Mouse (Mus musculus): ENCODE results near the gene Arhgap15.

DNA sequence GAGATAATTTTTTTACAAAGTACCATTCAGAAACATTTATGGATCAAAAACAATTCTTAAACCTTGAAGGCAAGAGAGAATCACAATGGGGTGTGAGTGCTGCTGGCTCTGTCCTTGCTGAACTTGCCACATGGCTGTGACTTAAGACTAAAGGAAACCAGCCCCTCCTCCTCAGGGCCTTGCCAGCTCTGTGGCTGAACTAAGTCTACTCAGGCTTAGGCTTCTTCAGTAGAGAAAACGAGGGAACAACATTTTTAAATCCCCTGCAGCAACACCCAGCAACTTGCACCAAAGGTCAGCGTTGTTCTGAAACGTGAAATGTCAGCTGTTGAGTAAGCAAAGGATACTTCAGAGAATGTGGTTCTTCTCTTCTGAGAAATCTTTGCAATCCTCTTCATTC, 417.2 kb downstream of the Arhgap15 start:
- TF ChIP-seq MAFK (IDR thresholded peaks at IDR 0.05; ENCODE audit: borderline replicate concordance, low read depth, low read length) (no peak), CTCF (IDR thresholded peaks at IDR 0.05 in 2 of 3, conservative IDR thresholded peaks at IDR 0.05 in 1 of 3; ENCODE audit: control insufficient read depth in 1 of 3, insufficient read depth in 1 of 3, low read depth in 2 of 3, low read length in 3 of 3, poor library complexity in 1 of 3, severe bottlenecking in 1 of 3) (no peak), USF1 (IDR thresholded peaks at IDR 0.05; ENCODE audit: low read depth, low read length) (no peak), ELF1 (IDR thresholded peaks at IDR 0.05; ENCODE audit: low read depth, low read length) (no peak), UBTF (IDR thresholded peaks at IDR 0.05; ENCODE audit: borderline replicate concordance, insufficient read depth, low read depth, low read length) (no peak), POLR2A (IDR thresholded peaks at IDR 0.05; ENCODE audit: control insufficient read depth in 1 of 2, insufficient read depth in 1 of 2, low read depth in 1 of 2, low read length in 2 of 2, poor library complexity in 1 of 2) (no peak), SIN3A (IDR thresholded peaks at IDR 0.05; ENCODE audit: low read length) (no peak), BHLHE40 (IDR thresholded peaks at IDR 0.05; ENCODE audit: borderline replicate concordance, low read depth, low read length) (no peak), TCF12 (IDR thresholded peaks at IDR 0.05; ENCODE audit: low read depth, low read length) (no peak), GATA1 (IDR thresholded peaks at IDR 0.05; ENCODE audit: low read depth, low read length) (no peak), ZKSCAN1 (IDR thresholded peaks at IDR 0.05; ENCODE audit: low read depth, low read length) (no peak), POLR2AphosphoS5 (IDR thresholded peaks at IDR 0.05; ENCODE audit: borderline replicate concordance, low read depth, low read length) (no peak), TAL1 (IDR thresholded peaks at IDR 0.05; ENCODE audit: low read length) (no peak)
